Mouse (Mus musculus) spleen, postnatal 4 days (tissue): ENCODE data around the gene Soat2.

Source experiments
- DNase-seq, 2 experiments: peaks; one replicate each; pipeline ENCODE4 v3.0.0; 2022; ENCODE audit warnings: low spot score in 2 of 2

Soat2 gene

GRCm38 (mm10) chr15:102188883-102189282 is 38.6 kb downstream of the Soat2 start:
- DNase-seq, result no peak

DNA sequence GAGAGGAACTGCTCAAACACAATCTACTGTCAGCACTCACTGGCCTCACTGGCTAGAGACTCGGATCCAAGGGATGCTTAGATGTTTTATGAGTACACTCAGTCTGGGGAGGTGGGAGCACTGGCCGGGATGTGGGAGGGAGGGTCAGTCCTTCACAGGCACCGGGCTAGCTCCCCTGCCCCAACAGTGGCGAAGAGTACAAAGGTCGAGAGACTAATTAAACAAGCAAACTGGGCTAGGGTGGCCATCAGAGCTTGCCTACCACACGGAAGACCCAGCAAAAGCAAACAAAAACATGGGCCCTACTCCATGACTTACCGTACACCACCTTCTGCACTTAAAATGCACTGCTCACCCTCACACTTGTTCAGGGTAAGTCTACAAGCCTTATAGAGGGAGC is 41.4 kb downstream of the Soat2 start:
- DNase-seq, result no peak

- no peak for DNase-seq
Observed at GRCm38 (mm10) chr15:102192271-102192812, 42.0 kb downstream of the Soat2 start.

DNA sequence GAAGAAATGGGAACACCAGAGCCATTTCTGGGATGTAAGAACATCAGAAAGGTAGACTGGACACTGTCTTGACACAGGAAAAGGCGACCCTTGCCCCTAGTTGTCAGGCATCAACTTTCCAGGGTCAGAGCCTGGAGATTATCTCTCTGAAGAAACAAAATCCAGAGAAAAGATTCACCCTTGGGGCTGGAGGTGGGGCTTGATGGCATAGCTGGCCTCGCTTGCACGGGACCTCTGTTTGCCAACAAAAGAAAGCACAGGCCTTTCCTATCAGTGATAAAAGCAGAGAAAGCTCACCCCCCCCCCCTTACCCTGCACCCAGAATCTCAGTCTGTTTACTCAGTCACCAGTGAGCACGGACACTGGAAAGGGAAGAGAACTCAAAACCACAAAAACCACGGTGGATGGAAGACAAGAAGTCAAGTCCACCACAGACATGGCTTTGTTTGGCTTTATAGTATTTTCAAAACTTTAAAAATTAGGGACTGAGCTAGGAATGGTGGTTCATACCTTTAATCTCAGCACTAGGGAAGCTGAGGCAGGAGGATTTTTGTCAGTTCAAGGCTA is 42.6 kb downstream of the Soat2 start:
- DNase-seq, result no peak

DNA sequence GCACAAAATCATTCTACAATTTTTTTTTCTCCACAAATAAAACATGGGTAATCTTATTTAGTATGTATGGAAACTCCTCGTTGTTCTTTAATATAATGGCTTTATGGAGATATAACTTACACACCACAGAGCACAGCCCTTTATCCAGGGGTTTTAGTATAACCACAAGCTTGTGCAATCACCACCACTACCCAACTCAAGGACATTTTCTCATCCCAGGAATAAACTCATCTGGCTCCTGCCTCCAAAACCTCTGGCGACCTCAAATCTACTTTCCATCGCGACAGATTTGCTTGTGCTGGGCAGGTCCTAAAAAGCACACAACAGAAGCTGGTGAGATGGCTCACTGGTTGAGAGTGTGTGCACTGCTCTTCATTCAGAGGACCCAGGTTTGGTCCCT is 43.3 kb downstream of the Soat2 start:
- DNase-seq, result no peak

- DNase-seq, result no peak
Observed at GRCm38 (mm10) chr15:102194439-102194838, 44.1 kb downstream of the Soat2 start.

- no peak for DNase-seq
Observed at GRCm38 (mm10) chr15:102195373-102195772, 45.0 kb downstream of the Soat2 start.

DNA sequence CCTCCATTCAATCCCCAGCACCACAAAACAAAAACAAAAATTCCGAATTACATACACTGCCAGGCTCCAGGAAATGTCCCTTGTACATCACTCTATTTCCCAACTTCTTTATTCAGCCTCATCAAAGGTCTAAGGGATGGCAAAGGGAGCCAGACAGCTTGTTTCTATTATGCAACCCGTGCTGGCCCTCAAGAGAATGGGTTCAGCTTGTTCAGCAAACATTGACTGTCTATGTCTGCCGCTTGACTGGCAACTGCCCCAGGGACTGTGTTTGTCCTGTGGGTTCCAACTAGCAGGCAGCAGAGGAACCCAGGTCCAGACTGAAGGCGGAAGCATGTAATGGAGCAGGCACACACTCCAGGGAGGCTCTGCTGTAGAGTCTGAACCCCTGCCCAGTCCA is 48.5 kb downstream of the Soat2 start:
- DNase-seq, result no peak

DNA sequence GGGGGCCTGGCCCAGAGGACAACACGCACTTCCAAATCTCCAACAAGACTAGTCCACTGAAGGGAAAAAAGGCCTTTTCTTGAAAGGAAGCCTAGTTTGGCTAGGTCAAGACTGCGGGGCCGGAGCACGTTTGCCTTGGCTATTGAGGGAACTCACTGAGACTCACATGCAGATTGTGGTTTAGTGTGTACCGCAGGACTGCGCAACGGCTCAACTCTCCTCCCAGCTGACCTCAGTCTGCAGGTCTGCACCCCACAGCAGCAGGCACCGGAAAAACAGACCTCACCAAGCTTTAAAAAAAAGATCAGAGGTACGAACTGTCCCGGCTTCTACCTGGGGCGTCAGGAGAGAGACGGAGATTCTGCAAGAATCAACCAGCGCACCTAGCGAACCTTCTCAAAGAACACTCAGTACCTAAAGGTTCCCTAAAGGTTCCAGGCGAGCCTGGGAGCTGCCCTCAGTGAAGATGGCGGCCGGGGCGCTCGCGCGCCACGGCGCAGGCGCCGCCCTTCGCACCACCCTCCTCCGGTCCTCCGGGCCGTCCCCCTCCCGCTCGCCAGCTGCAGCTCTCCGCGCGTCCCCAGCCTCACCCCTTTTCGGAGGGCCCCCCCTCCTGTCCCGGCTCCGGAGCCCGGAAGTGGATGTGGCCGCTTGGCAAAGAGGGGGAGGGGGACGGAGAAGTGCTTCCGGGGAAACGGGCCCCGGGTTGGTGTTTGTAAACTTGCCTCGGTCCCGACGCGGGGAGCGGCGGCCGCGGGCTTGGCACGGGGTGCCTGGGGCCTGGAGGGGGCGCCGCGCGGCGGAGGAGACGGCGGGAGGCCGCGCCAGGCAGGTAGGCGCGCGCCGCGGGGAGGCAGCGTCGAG is 52.9 kb downstream of the Soat2 start, which contains the start of gene Zfp740:
Gene Zfp740, plus strand, starts transcription at position 279 of the 864 bp plus-strand sequence.
- DNase-seq, result peak; percentile 92 to 95

GRCm38 (mm10) chr15:102203835-102204381 is 53.6 kb downstream of the Soat2 start:
- peak; percentile 65 to 83 for DNase-seq

DNA sequence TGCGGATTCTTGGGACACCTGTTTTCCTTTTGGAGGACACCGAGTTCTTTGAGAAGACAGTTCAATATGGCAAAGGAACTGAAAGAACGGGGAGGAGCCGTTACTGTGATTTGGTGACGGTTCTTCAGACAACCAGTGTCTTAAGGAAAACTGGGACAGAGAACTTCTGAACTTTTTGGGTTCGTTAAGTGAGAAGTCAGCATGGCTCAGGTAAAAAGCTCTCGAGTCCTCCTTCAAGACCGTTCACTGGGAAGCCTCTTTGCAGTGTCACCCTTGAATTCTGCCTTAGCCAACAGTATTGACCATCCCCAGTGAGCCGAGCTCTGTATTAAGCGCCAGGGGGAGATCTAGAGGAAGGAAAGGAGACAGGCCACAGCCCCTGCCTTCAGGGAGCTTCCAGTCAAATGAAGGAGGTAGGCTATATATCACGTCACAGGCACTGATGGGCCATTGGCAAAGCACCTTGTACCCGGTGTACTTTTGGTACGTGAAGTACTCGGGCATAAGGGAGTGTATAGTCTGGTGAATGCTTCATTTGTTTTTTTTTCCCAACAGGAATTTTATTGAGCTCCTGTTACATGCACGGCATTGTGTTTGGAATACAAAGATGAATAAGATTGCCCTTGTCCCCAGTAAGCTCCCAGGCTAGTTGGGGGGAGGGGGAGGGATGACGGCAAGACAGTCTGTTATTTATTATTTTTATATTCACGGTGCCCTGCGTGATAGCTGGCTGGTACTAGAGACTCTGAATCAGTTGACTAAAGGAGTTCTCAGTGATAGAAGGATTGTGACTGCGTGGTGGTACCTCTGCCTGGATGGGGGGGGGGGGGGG is 54.6 kb downstream of the Soat2 start, which contains the start of gene Csad:
Gene Csad, minus strand, starts transcription at position 51 of the 832 bp plus-strand sequence.
- no peak for DNase-seq

- DNase-seq, result no peak
Observed at GRCm38 (mm10) chr15:102205779-102206178, 55.5 kb downstream of the Soat2 start.

- DNase-seq, result no peak
Observed at GRCm38 (mm10) chr15:102207351-102207750, 57.0 kb downstream of the Soat2 start.

DNA sequence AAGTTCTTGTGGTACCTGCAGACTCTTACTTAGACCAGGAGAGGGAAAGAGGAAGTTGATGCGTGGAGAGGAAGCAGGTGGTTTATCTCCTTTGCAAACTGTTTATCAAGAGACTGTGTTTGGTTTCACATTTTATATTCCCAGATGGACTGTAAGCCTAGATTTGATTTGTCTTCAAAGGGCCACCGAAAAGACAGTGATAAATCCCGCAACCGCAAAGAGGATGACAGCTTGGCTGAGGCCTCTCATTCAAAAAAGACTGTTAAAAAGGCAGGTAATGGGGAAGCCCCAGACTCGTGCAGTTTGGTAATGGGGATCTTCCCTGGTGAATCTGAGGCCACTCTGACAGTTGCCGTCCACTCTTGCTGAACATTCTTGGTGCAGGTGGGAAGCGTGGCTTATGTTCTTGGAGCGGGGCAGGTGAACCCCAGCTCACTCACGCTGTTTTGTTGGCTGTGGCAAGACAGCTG is 57.8 kb downstream of the Soat2 start:
- DNase-seq, result no peak

DNA sequence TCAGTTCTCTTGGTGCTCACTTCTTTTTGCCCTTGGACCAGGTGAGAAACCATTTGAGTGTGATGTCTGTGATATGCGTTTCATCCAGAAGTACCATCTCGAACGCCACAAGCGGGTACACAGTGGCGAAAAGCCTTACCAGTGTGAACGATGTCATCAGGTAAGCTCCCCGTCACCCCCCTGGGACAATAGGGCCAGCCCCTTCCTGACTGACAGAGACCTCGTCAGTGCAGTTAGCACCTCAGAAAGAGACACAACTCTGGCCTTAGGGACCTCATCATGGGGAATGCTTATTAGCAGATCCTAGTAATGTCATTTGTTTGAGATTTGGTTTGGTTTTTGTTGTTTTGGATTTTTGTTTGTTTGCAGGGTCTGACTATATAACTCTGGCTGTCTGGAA is 58.8 kb downstream of the Soat2 start:
- no peak for DNase-seq

- DNase-seq, result no peak
Observed at GRCm38 (mm10) chr15:102210816-102211215, 60.5 kb downstream of the Soat2 start.

DNA sequence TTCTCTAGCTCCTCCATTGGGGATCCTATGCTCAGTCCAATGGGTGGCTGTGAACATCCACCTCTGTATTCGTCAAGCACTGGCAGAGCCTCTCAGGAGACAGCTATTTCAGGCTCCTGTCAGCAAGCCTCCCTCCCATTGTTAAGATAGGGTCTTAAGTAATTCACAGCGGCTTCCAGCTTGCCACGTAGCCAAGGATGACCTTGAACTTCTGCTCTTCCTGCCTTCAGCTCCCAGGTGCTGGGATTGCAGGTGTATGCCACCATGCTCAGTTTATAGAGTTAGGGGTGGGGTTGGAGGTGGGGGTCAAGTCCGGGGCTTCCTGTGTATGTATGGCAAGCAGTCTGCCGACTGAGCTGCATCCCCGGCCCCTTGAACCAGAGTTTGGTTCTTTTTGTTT is 61.6 kb downstream of the Soat2 start:
- no peak for DNase-seq
